Mouse (Mus musculus): ENCODE measurements at regions not wholly inside any gene's neighbourhood (a gene's known extent, or its start where the extent isn't known, plus 50 kb on each side); places are given as distances from the start of the nearest gene placed in this dataset.

GRCm38 (mm10) chr15:65646470-65646869 lies 631.8 kb upstream of the Gm21961 start:
- no peak for DNase-seq (ENCODE audit: low spot score)

- DNase-seq (ENCODE audit: low spot score), result no peak
Measured at GRCm38 (mm10) chr15:65639484-65639883, 624.8 kb upstream of the Gm21961 start.

GRCm38 (mm10) chr15:65637520-65638184 lies 622.9 kb upstream of the Gm21961 start:
- peak; percentile 55 for DNase-seq (ENCODE audit: low spot score)

GRCm38 (mm10) chr15:65632440-65632839 lies 617.7 kb upstream of the Gm21961 start:
- DNase-seq (ENCODE audit: low spot score), result no peak

- no peak for DNase-seq (ENCODE audit: low spot score)
Measured at GRCm38 (mm10) chr15:65630476-65630875, 615.8 kb upstream of the Gm21961 start.

GRCm38 (mm10) chr15:65592718-65593477 lies 578.2 kb upstream of the Gm21961 start:
- no peak for DNase-seq (ENCODE audit: low spot score)

GRCm38 (mm10) chr15:65585566-65585965 lies 570.9 kb upstream of the Gm21961 start:
- DNase-seq (ENCODE audit: low spot score), result no peak

GRCm38 (mm10) chr15:65579353-65579752 lies 564.6 kb upstream of the Gm21961 start:
- no peak for DNase-seq (ENCODE audit: low spot score)

GRCm38 (mm10) chr15:65567931-65568330 lies 553.2 kb upstream of the Gm21961 start:
- no peak for DNase-seq (ENCODE audit: low spot score)

- DNase-seq (ENCODE audit: low spot score), result no peak
Measured at GRCm38 (mm10) chr15:65557846-65558835, 543.4 kb upstream of the Gm21961 start.

- no peak for DNase-seq (ENCODE audit: low spot score)
Measured at GRCm38 (mm10) chr15:65549046-65549445, 534.3 kb upstream of the Gm21961 start.

GRCm38 (mm10) chr15:65535606-65536005 lies 520.9 kb upstream of the Gm21961 start:
- no peak for DNase-seq (ENCODE audit: low spot score)

- no peak for DNase-seq (ENCODE audit: low spot score)
Measured at GRCm38 (mm10) chr15:65532241-65532640, 517.5 kb upstream of the Gm21961 start.

- DNase-seq (ENCODE audit: low spot score), result no peak
Measured at GRCm38 (mm10) chr15:65502656-65503055, 488.0 kb upstream of the Gm21961 start.

- no peak for DNase-seq (ENCODE audit: low spot score)
Measured at GRCm38 (mm10) chr15:65478940-65479339, 464.2 kb upstream of the Gm21961 start.

- DNase-seq (ENCODE audit: low spot score), result no peak
Measured at GRCm38 (mm10) chr15:65455203-65455816, 440.6 kb upstream of the Gm21961 start.

GRCm38 (mm10) chr15:65452258-65453028 lies 437.7 kb upstream of the Gm21961 start:
- no peak for DNase-seq (ENCODE audit: low spot score)

- no peak for DNase-seq (ENCODE audit: low spot score)
Measured at GRCm38 (mm10) chr15:65419736-65420135, 405.0 kb upstream of the Gm21961 start.

Data from testis, postnatal 10 days (tissue).